Mouse (Mus musculus) CH12.LX (cell line): ENCODE measurements around the gene L3mbtl2. TPM values are rescaled to one million over a fixed set of nuclear protein-coding genes. Genes with fewer than 3 reads are reported as not detected.

Experiments used
- DNase-seq: peaks from one replicate; pipeline ENCODE4 v3.0.0-alpha.2; 2013; ENCODE audit errors: extremely low read depth
- H3K27ac ChIP-seq: 2 replicates; pipeline ENCODE4 v1.5.1; 2012; ENCODE audit warnings: low read depth, mild to moderate bottlenecking, control low read depth, moderate library complexity; ENCODE audit not compliant: insufficient read depth
- H3K27me3 ChIP-seq: replicated peaks from 2 replicates; pipeline ENCODE3; 2012; ENCODE audit warnings: inconsistent platforms
- H3K36me3 ChIP-seq, 2 experiments: replicated peaks in 1 of 2; 2 replicates each; pipeline versions ENCODE3 to v1.6.1; 2012; ENCODE audit warnings: inconsistent platforms in 1 of 2, low read length in 1 of 2, mild to moderate bottlenecking in 1 of 2, mixed read lengths in 1 of 2, moderate library complexity in 1 of 2; ENCODE audit not compliant: control insufficient read depth in 1 of 2, insufficient read depth in 1 of 2
- H3K4me1 ChIP-seq, 2 experiments: 2 replicates each; pipeline ENCODE4 v1.6.1; 2012; ENCODE audit warnings: inconsistent platforms in 1 of 2, moderate library complexity in 1 of 2; ENCODE audit not compliant: insufficient read depth in 2 of 2, control insufficient read depth in 1 of 2
- H3K4me2 ChIP-seq: 2 replicates; pipeline ENCODE4 v1.6.1; 2012; ENCODE audit warnings: low read depth, mild to moderate bottlenecking, control low read depth; ENCODE audit not compliant: poor library complexity, insufficient read depth, severe bottlenecking
- H3K4me3 ChIP-seq, 3 experiments: fragments of 150-350 bp in 1 of 3; sonication (generic) in 1 of 3; replicated peaks in 1 of 3; 2 replicates each; pipeline versions ENCODE3 to v1.5.1; 2011 to 2012; ENCODE audit warnings: low read depth in 2 of 3, low read length in 2 of 3, mild to moderate bottlenecking in 2 of 3, moderate library complexity in 2 of 3, control low read depth in 1 of 3, improper control_type of control experiment in 1 of 3, inconsistent platforms in 1 of 3, mixed read lengths in 1 of 3; ENCODE audit not compliant: poor library complexity in 1 of 3
- H3K79me2 ChIP-seq: replicated peaks from 2 replicates; pipeline ENCODE4 v1.6.1; 2012; ENCODE audit warnings: mild to moderate bottlenecking, moderate library complexity; ENCODE audit not compliant: control insufficient read depth, poor library complexity, insufficient read depth, severe bottlenecking; ENCODE audit errors: extremely low read depth
- H3K9ac ChIP-seq: 2 replicates; pipeline ENCODE4 v1.6.1; 2012; ENCODE audit warnings: low read depth, mild to moderate bottlenecking, control low read depth, moderate library complexity; ENCODE audit not compliant: insufficient read depth
- H3K9me3 ChIP-seq: replicated peaks from 2 replicates; pipeline ENCODE3; 2012; ENCODE audit warnings: low read length, inconsistent platforms, mixed read lengths
- BHLHE40 ChIP-seq: IDR thresholded peaks from 2 replicates; pipeline ENCODE4 v1.6.1; 2011; ENCODE audit warnings: mild to moderate bottlenecking, low read depth, low read length, improper control_type of control experiment
- CHD1 ChIP-seq: IDR thresholded peaks from 2 replicates; pipeline ENCODE4 v1.6.1; 2012; ENCODE audit warnings: low read depth, low read length, improper control_type of control experiment, inconsistent platforms
- E2F4 ChIP-seq: IDR thresholded peaks from 2 replicates; pipeline ENCODE4 v1.6.1; 2011; ENCODE audit warnings: low read depth, low read length, improper control_type of control experiment; ENCODE audit not compliant: insufficient replicate concordance
- ELF1 ChIP-seq: IDR thresholded peaks from 2 replicates; pipeline ENCODE4 v1.6.1; 2014; ENCODE audit warnings: low read depth, mild to moderate bottlenecking, inconsistent platforms, low read length, improper control_type of control experiment
- EP300 ChIP-seq: IDR thresholded peaks from 2 replicates; pipeline ENCODE4 v1.6.1; 2011; ENCODE audit warnings: low read length, improper control_type of control experiment
- ETS1 ChIP-seq: conservative IDR thresholded peaks from 2 replicates; pipeline ENCODE4 v1.6.1; 2012; ENCODE audit warnings: low read depth, mild to moderate bottlenecking, inconsistent platforms, low read length, improper control_type of control experiment, moderate library complexity
- HCFC1 ChIP-seq: IDR thresholded peaks from 2 replicates; pipeline ENCODE4 v1.6.1; 2012; ENCODE audit warnings: low read depth, mild to moderate bottlenecking, inconsistent platforms, low read length, improper control_type of control experiment
- IRF4 ChIP-seq: IDR thresholded peaks from 2 replicates; pipeline ENCODE4 v1.6.1; 2014; ENCODE audit warnings: low read depth, mild to moderate bottlenecking, inconsistent platforms, low read length, improper control_type of control experiment
- KAT2A ChIP-seq: IDR thresholded peaks from 2 replicates; pipeline ENCODE4 v1.6.1; 2012; ENCODE audit warnings: low read length, improper control_type of control experiment, inconsistent platforms; ENCODE audit not compliant: insufficient replicate concordance
- MEF2A ChIP-seq: IDR thresholded peaks from 2 replicates; pipeline ENCODE4 v1.6.1; 2014; ENCODE audit warnings: low read depth, mild to moderate bottlenecking, inconsistent platforms, low read length, improper control_type of control experiment, borderline replicate concordance
- MXI1 ChIP-seq: IDR thresholded peaks from 2 replicates; pipeline ENCODE4 v1.6.1; 2011; ENCODE audit warnings: mild to moderate bottlenecking, low read depth, low read length, improper control_type of control experiment
- MYC ChIP-seq: IDR thresholded peaks from 2 replicates; pipeline ENCODE4 v1.6.1; 2011; ENCODE audit warnings: low read depth, mild to moderate bottlenecking, improper control_type of control experiment, low read length
- NELFE ChIP-seq: IDR thresholded peaks from 2 replicates; pipeline ENCODE4 v1.6.1; 2011; ENCODE audit warnings: low read depth, low read length, improper control_type of control experiment
- NRF1 ChIP-seq: IDR thresholded peaks from 2 replicates; pipeline ENCODE4 v1.6.1; 2014; ENCODE audit warnings: low read depth, mild to moderate bottlenecking, inconsistent platforms, low read length, improper control_type of control experiment, moderate library complexity
- PAX5 ChIP-seq: IDR thresholded peaks from 2 replicates; pipeline ENCODE4 v1.6.1; 2012; ENCODE audit warnings: low read length, inconsistent platforms, mixed read lengths
- POLR2A ChIP-seq: IDR thresholded peaks from 2 replicates; pipeline ENCODE4 v1.6.1; 2011; ENCODE audit warnings: low read depth, mild to moderate bottlenecking, improper control_type of control experiment, low read length
- SIN3A ChIP-seq: IDR thresholded peaks from 2 replicates; pipeline ENCODE4 v1.6.1; 2012; ENCODE audit warnings: low read length, improper control_type of control experiment, inconsistent platforms
- TCF12 ChIP-seq: IDR thresholded peaks from 2 replicates; pipeline ENCODE4 v1.6.1; 2014; ENCODE audit warnings: low read depth, mild to moderate bottlenecking, inconsistent platforms, low read length, improper control_type of control experiment
- USF1 ChIP-seq: IDR thresholded peaks from 2 replicates; pipeline ENCODE4 v1.6.1; 2014; ENCODE audit warnings: low read depth, mild to moderate bottlenecking, inconsistent platforms, low read length, improper control_type of control experiment
- USF2 ChIP-seq: conservative IDR thresholded peaks from 2 replicates; pipeline ENCODE4 v1.6.1; 2011; ENCODE audit warnings: low read depth, low read length, improper control_type of control experiment
- ZKSCAN1 ChIP-seq: IDR thresholded peaks from 2 replicates; pipeline ENCODE4 v1.6.1; 2012; ENCODE audit warnings: low read depth, inconsistent platforms, low read length, improper control_type of control experiment, borderline replicate concordance
- ZNF384 ChIP-seq: IDR thresholded peaks from 2 replicates; pipeline ENCODE4 v1.6.1; 2012; ENCODE audit warnings: low read depth, low read length, improper control_type of control experiment, inconsistent platforms
- dilution Hi-C: fragments of 300-500 bp; cut with MboI; formaldehyde crosslinking; loops from 2 replicates; pipeline ENCODE4 v1.14.3; 2020; ENCODE audit warnings: low sequenced_read_pairs; ENCODE audit not compliant: extremely low pct_unique_long_range_greater_than_20kb, extremely low pct_ligation_motif_present
- in situ Hi-C: fragments of 300-500 bp; cut with MboI; formaldehyde crosslinking; loops from 3 replicates; pipeline ENCODE4 v1.14.3; 2019; ENCODE audit warnings: low sequenced_read_pairs, low pct_ligation_motif_present, low pct_unique_long_range_greater_than_20kb, mixed read lengths
- polyA plus RNA-seq: library from polyadenylated mRNA; unstranded; fragments of >175 nt; gene quantifications from 2 replicates; pipeline ENCODE4 v1.2.1, GENCODE M21; 2012; ENCODE audit warnings: low read depth; ENCODE audit not compliant: insufficient read length
- total RNA-seq, 2 experiments: library from RNA; depleted of rRNA; stranded (reverse); fragments of 300-350 nt in 1 of 2; fragments of >200 nt in 1 of 2; gene quantifications; 2 replicates each; pipeline ENCODE4 v1.2.3; 2012 to 2014

Gene L3mbtl2
- total and polyA plus RNA-seq, 3 experiments = 26.4 to 40.0 (median 29.7) TPM

DNA sequence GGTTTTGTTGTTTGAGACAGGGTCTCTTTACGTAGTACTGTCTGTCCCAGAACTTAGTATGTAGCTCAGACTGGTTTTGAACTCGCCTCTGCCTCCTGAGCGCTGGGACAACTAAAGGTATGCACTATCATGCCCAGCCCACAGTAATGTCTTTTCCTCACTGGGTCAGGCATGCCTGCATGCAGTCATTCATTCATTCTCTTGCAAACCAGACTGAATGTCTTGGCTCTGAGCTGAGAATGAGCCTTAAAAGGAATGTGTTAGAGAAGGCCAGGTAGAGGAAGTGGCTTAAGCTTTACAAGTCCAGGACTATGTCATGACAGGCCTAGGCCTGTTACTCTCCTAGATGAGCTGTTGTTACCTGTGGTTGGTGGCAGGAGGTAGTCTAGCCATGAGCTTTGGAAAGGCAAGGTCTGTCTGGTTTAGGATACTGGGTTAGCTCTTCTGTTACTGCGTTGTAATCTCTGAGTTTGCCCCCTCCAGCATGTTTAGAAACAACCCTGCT, 16.7 kb downstream of the L3mbtl2 start:
- H3K27ac ChIP-seq = no peak overlapping the region
- H3K4me3 ChIP-seq = no peak overlapping the region
- H3K4me1 ChIP-seq = no peaks in the 10 kb centered on the region
- no peak overlapping the region for H3K4me2 ChIP-seq
- no peak for DNase-seq
- dilution Hi-C loops = no loop called here
- no peaks in the 10 kb centered on the region for H3K79me2 ChIP-seq
- no peak overlapping the region for H3K9ac ChIP-seq
- H3K27me3 ChIP-seq = no peaks in the 10 kb centered on the region
- peaks cover 71 to 94% of the 10 kb centered on the region in 2 experiments for H3K36me3 ChIP-seq
- no peaks in the 10 kb centered on the region for H3K9me3 ChIP-seq
- in situ Hi-C loops = no loop called here
- no peak for TF ChIP-seq NELFE
- TF ChIP-seq NRF1 = no peak
- TF ChIP-seq ZNF384 = no peak

- no peak for DNase-seq
- Histone ChIP-seq H3K9me3 (peaks cover 7% of the 10 kb centered on the region), H3K36me3 (peaks cover 8 to 16% of the 10 kb centered on the region in 2 experiments), H3K79me2 (no peaks in the 10 kb centered on the region), H3K27ac (no peak overlapping the region), H3K4me2 (no peak overlapping the region), H3K27me3 (peaks cover 4% of the 10 kb centered on the region), H3K4me1 (peaks cover 8 to 9% of the 10 kb centered on the region in 2 experiments), H3K9ac (no peak overlapping the region), H3K4me3 (no peak overlapping the region)
- in situ Hi-C loops = no loop called here
- no peak for TF ChIP-seq IRF4
- no peak for TF ChIP-seq USF1
- TF ChIP-seq SIN3A = no peak
- no peak for TF ChIP-seq E2F4
- no peak for TF ChIP-seq USF2
- no peak for TF ChIP-seq HCFC1
- no peak for TF ChIP-seq ZNF384
- TF ChIP-seq PAX5 = no peak
- no peak for TF ChIP-seq CHD1
- TF ChIP-seq MEF2A = no peak
- no peak for TF ChIP-seq ETS1
- no peak for TF ChIP-seq MYC
- TF ChIP-seq MXI1 = no peak
- TF ChIP-seq EP300 = no peak
- TF ChIP-seq ZKSCAN1 = no peak
- no peak for TF ChIP-seq BHLHE40
- TF ChIP-seq ELF1 = no peak
- TF ChIP-seq POLR2A = no peak
- TF ChIP-seq TCF12 = no peak
- no peak for TF ChIP-seq KAT2A
- dilution Hi-C loops = no loop called here
Observed at GRCm38 (mm10) chr15:81693366-81693966, 29.8 kb downstream of the L3mbtl2 start.
